Mouse (Mus musculus) thymus, postnatal 0 days (tissue): ENCODE measurements around the gene Mrtfa. TPM values are rescaled to one million over a fixed set of nuclear protein-coding genes. Genes with fewer than 3 reads are reported as not detected.
A peak's percentile ranks its signal among the peaks of the same experiment; 100 is the strongest.

Source experiments
- DNase-seq: peaks from one replicate; pipeline ENCODE4 v3.0.0-alpha.2; 2015; ENCODE audit warnings: low spot score
- polyA plus RNA-seq: library from polyadenylated mRNA; unstranded; fragments of >200 nt; fragmentation: Nextera tagmentation; extraction: Ambion mirVana; gene quantifications from 2 replicates; pipeline ENCODE4 v1.2.1, GENCODE M21; 2015

The Mrtfa gene
- polyA plus RNA-seq, 1 experiment from 2014 or later: 19.0 TPM

GRCm38 (mm10) chr15:81197197-81197596 lies 6.6 kb upstream of the Mrtfa start:
- no peak for DNase-seq

- no peak for DNase-seq
Observed at GRCm38 (mm10) chr15:81195447-81195846, 4.9 kb upstream of the Mrtfa start.

- no peak for DNase-seq
Observed at GRCm38 (mm10) chr15:81194791-81195190, 4.2 kb upstream of the Mrtfa start.

GRCm38 (mm10) chr15:81192858-81193257 lies 2.3 kb upstream of the Mrtfa start:
- DNase-seq: no peak

- no peak for DNase-seq
Observed at GRCm38 (mm10) chr15:81192316-81192715, 1.8 kb upstream of the Mrtfa start.

GRCm38 (mm10) chr15:81191303-81191702 lies 746 bp upstream of the Mrtfa start:
- no peak for DNase-seq

- no peak for DNase-seq
Observed at GRCm38 (mm10) chr15:81190011-81190629, 437 bp downstream of the Mrtfa start.

- no peak for DNase-seq
Observed at GRCm38 (mm10) chr15:81189061-81189460, 1.5 kb downstream of the Mrtfa start.

- no peak for DNase-seq
Observed at GRCm38 (mm10) chr15:81184913-81185312, 5.6 kb downstream of the Mrtfa start.

- no peak for DNase-seq
Observed at GRCm38 (mm10) chr15:81181233-81181632, 9.3 kb downstream of the Mrtfa start.

GRCm38 (mm10) chr15:81179523-81179922 lies 11.0 kb downstream of the Mrtfa start:
- no peak for DNase-seq

- no peak for DNase-seq
Observed at GRCm38 (mm10) chr15:81178703-81179102, 11.9 kb downstream of the Mrtfa start.

GRCm38 (mm10) chr15:81177860-81178259 lies 12.7 kb downstream of the Mrtfa start:
- DNase-seq: no peak

GRCm38 (mm10) chr15:81175633-81176032 lies 14.9 kb downstream of the Mrtfa start:
- DNase-seq: no peak

- no peak for DNase-seq
Observed at GRCm38 (mm10) chr15:81172259-81172658, 18.3 kb downstream of the Mrtfa start.

- DNase-seq: no peak
Observed at GRCm38 (mm10) chr15:81168735-81169134, 21.8 kb downstream of the Mrtfa start.

- DNase-seq: no peak
Observed at GRCm38 (mm10) chr15:81167831-81168230, 22.7 kb downstream of the Mrtfa start.

GRCm38 (mm10) chr15:81166291-81166690 lies 24.3 kb downstream of the Mrtfa start:
- DNase-seq: peak; percentile 29

GRCm38 (mm10) chr15:81164560-81165310 lies 25.8 kb downstream of the Mrtfa start:
- no peak for DNase-seq

- no peak for DNase-seq
Observed at GRCm38 (mm10) chr15:81161571-81161970, 29.0 kb downstream of the Mrtfa start.

- DNase-seq: no peak
Observed at GRCm38 (mm10) chr15:81160677-81161076, 29.9 kb downstream of the Mrtfa start.

GRCm38 (mm10) chr15:81159212-81159611 lies 31.3 kb downstream of the Mrtfa start:
- DNase-seq: no peak

GRCm38 (mm10) chr15:81158517-81159120 lies 31.9 kb downstream of the Mrtfa start:
- DNase-seq: no peak
